Mouse (Mus musculus): ENCODE data around the gene Spata31d1c.

The Spata31d1c gene

GRCm38 (mm10) chr13:65032758-65033157 lies at the start of gene Spata31d1c:
Gene Spata31d1c (plus strand): TSS chr13:65033058.
- DNase-seq (ENCODE audit: low read depth), result no peak

- no peak for DNase-seq (ENCODE audit: low read depth)
Measured at GRCm38 (mm10) chr13:64988828-64989227, 44.0 kb upstream of the Spata31d1c start.

GRCm38 (mm10) chr13:65005414-65005813 lies 27.4 kb upstream of the Spata31d1c start:
- no peak for DNase-seq (ENCODE audit: low read depth)

- DNase-seq (ENCODE audit: low read depth), result no peak
Measured at GRCm38 (mm10) chr13:65006760-65007159, 26.1 kb upstream of the Spata31d1c start.

GRCm38 (mm10) chr13:65007971-65008370 lies 24.9 kb upstream of the Spata31d1c start:
- no peak for DNase-seq (ENCODE audit: low read depth)

DNA sequence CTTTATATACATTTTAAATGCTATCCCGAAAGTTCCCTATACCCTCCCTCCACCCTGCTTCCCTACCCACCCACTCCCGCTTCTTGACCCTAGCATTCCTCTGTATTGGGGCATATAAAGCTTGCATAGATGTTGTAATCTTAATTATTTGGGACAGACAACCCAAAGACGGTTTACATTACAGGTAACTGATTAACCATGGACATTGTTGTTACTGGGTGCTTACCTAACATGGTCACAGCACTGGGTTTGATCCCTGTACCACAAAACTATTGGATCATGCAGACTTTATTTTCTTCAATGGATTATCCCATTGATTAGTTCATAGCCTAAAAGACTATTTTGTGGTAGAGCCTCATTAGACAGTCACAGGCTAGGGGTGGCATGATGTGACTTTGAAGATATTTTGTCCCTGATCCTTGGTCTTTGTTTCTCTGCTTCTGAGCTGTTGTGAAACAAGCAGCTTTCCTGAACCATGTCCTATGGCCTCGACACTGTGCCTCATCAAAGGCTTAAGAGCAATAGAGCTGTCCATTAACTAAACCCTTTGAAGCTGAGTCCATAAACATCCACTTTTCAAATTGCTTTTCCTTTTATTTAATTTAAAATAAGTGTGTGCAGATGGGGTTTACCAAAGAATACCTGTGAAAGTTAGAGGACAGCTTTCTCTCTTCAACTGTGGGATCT lies 21.7 kb upstream of the Spata31d1c start:
- DNase-seq (ENCODE audit: low read depth), result no peak

- DNase-seq (ENCODE audit: low read depth), result peak; percentile 29
Measured at GRCm38 (mm10) chr13:65035057-65035456, 2.2 kb downstream of the Spata31d1c start.

- no peak for DNase-seq (ENCODE audit: low read depth)
Measured at GRCm38 (mm10) chr13:65052660-65053059, 19.8 kb downstream of the Spata31d1c start, which contains the start of gene Prss47. Gene Prss47 (minus strand): TSS chr13:65052760.

DNA sequence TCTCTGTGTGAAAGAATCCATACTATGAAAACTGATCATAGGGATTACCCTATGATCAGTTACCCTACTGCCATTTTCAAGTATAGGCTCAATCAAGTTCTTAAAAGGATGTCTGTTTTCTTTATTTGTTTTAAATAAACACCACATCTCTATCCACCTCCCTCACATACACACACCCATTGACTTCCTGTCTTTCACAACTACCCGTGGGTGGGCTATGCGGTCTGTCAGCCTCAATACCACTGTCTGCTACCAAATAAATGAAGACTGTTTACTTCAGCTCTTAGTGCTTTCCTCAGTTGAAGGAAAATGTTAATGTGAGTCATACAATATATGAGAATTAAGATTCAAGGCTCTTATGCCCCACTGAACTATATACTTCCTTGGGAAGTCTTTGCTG lies 37.1 kb downstream of the Spata31d1c start:
- peak; percentile 29 for DNase-seq (ENCODE audit: low read depth)

Measured in induced T-regulatory cell, adult 2 months (primary cell).